Mouse (Mus musculus) forebrain, embryonic 11.5 days (tissue): ENCODE results near the gene Rap1gds1. TPM values are rescaled to one million over a fixed set of nuclear protein-coding genes. Genes with fewer than 3 reads are reported as not detected.

ENCODE experiments used
- ATAC-seq: fragments of 200-750 bp; cut with Nextera tagmentation; replicated peaks from 2 replicates; pipeline ENCODE4 v1.8.0; 2017; ENCODE audit warnings: moderate TSS enrichment; ENCODE audit not compliant: low FRiP score
- DNase-seq: peaks from one replicate; pipeline ENCODE4 v3.0.0-alpha.2; 2017; ENCODE audit warnings: low spot score
- H3K27ac ChIP-seq: fragments of 300-500 bp; sonication (generic); 2 replicates; pipeline ENCODE4 v1.5.1; 2014; ENCODE audit warnings: low read depth, low read length
- H3K27me3 ChIP-seq: fragments of 300-500 bp; sonication (generic); 2 replicates; pipeline ENCODE4 v1.6.1; 2014; ENCODE audit warnings: mild to moderate bottlenecking, low read length, mixed read lengths; ENCODE audit not compliant: control insufficient read depth, insufficient read depth
- H3K36me3 ChIP-seq: fragments of 300-500 bp; sonication (generic); 2 replicates; pipeline ENCODE4 v1.6.1; 2014; ENCODE audit warnings: mild to moderate bottlenecking, low read length, moderate library complexity, mixed read lengths; ENCODE audit not compliant: control insufficient read depth, insufficient read depth
- H3K4me1 ChIP-seq: fragments of 300-500 bp; sonication (generic); replicated peaks from 2 replicates; pipeline ENCODE4 v1.6.1; 2014; ENCODE audit warnings: low read length, mixed read lengths; ENCODE audit not compliant: control insufficient read depth, insufficient read depth
- H3K4me2 ChIP-seq: fragments of 300-500 bp; sonication (generic); 2 replicates; pipeline ENCODE4 v1.6.1; 2014; ENCODE audit warnings: low read depth, mild to moderate bottlenecking, low read length, moderate library complexity, mixed read lengths; ENCODE audit not compliant: severe bottlenecking
- H3K4me3 ChIP-seq: fragments of 300-500 bp; sonication (generic); 2 replicates; pipeline ENCODE4 v1.5.1; 2014; ENCODE audit warnings: low read depth, low read length
- H3K9ac ChIP-seq: fragments of 300-500 bp; sonication (generic); 2 replicates; pipeline ENCODE4 v1.6.1; 2014; ENCODE audit warnings: low read length
- H3K9me3 ChIP-seq: fragments of 300-500 bp; sonication (generic); 2 replicates; pipeline ENCODE4 v1.6.1; 2016; ENCODE audit warnings: low read length, mixed read lengths; ENCODE audit not compliant: control insufficient read depth
- WGBS: fragments of 180-500 bp; shearing (Covaris S2); extraction: QIAGEN DNeasy Blood & Tissue Kit; methylation state at CpG from one replicate; pipeline ENCODE4 v1.1.7; 2014; 5-methylcytosine and 5-hydroxymethylcytosine counted together
- polyA plus RNA-seq: library from polyadenylated mRNA; unstranded; fragments of >200 nt; fragmentation: Nextera tagmentation; extraction: Ambion mirVana; gene quantifications from 2 replicates; pipeline ENCODE4 v1.2.1, GENCODE M21; 2014

The Rap1gds1 gene
- polyA plus RNA-seq, 1 experiment from 2014 or later, result 67.9 TPM

DNA sequence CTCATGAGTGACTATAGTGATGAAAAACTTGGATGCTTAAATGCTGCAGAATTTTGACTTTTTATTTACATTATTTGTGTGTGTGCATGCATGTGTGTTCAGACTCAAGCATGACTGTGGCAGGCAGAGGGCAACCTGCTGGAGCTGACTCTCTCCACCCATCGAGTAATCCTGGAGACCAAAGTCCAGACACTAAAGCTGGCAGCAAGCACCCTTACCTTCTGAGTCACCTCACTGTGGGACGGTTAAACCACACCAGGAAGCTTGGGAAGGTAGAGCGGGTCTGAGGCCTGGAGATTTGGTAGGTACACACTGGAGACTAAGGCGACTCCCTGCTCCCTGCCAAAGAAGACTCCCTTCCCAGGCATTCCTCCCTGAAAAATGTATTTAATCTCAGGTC lies 38.0 kb downstream of the Rap1gds1 start:
- no peak overlapping the region for H3K9ac ChIP-seq
- WGBS, result 95% methylated on average over 4 of the region's 4 CpGs
- H3K4me2 ChIP-seq, result no peak overlapping the region
- H3K9me3 ChIP-seq, result no peaks in the 10 kb centered on the region
- H3K27ac ChIP-seq, result no peak overlapping the region
- ATAC-seq (no peak), DNase-seq (no peak)
- no peaks in the 10 kb centered on the region for H3K27me3 ChIP-seq
- no peak overlapping the region for H3K4me3 ChIP-seq
- H3K4me1 ChIP-seq, result no peaks in the 10 kb centered on the region
- H3K36me3 ChIP-seq, result no peaks in the 10 kb centered on the region

DNA sequence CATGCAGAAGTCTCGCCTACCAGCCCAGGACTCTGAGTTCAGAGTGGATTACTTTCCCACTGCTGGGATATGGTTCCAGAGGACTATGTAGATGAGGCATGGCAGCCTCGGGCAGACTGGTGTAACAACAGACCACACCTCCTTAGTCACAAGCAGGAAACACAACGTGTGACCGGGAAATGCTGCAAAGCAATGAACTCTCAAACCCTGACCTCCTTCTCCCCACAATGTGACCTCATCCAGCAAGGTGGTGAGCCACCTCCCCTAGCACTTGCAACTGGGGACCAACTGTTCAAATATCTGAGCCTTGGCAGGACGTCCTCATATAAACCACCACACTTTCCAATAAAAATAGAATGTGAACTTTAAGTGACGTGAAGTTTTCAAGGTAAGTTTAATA lies 41.8 kb downstream of the Rap1gds1 start:
- Histone ChIP-seq H3K27me3 (no peaks in the 10 kb centered on the region), H3K4me2 (no peak overlapping the region), H3K4me3 (no peak overlapping the region), H3K9me3 (no peaks in the 10 kb centered on the region), H3K4me1 (no peaks in the 10 kb centered on the region), H3K27ac (no peak overlapping the region), H3K9ac (no peak overlapping the region), H3K36me3 (no peaks in the 10 kb centered on the region)
- WGBS, result 86% methylated on average over 6 of the region's 6 CpGs
- no peak for DNase-seq
- no peak for ATAC-seq

DNA sequence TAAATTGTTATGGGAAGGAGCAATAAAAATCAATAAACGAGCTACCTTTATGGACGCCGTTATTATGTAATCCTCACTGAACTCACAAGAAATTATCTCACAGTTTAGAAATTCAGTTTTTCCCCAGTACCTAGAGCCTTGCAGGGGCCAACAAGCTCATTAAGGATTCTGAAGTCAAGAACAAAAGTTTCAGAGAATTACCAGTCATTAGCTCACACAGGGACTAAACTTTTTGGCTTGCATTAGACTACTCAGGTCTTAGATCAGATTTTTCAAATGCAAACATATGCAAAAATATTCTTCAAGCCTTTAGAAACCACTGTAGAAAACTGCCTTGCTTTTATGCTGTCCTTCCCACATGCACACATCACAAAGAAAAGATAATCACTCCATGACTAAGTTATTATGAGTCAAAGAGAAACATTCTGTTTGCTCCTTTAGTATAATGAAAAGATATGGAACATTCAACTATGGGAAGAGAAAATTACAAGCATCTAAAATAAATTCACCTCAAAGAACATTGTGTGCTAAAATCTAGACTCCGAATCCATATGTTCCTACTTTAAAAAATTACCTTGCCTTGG lies 44.3 kb downstream of the Rap1gds1 start:
- 83% methylated on average over 4 of the region's 4 CpGs for WGBS
- H3K4me2 ChIP-seq, result no peak overlapping the region

DNA sequence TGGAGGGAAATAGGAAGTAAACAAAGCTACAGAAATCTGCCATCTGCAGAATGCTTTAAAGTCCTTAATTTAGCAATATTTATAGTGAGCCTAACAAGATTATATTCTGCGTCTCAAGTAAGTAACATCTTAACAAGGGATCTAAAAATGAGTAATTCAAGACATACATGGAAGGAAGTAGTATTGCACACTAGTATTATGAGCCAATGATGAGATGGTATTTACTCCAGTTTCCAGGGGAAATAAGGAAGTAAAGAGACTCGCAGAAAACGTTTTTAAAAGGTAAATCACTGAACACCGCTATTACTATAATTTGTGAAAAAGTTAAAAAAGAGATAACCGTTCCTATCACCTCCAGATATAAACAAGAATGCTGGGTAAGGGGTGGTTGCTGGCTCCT lies 49.9 kb downstream of the Rap1gds1 start:
- DNase-seq (no peak), ATAC-seq (no peak)
- no peak overlapping the region for H3K27ac ChIP-seq
- H3K4me2 ChIP-seq, result no peak overlapping the region
- no peaks in the 10 kb centered on the region for H3K36me3 ChIP-seq
- H3K4me3 ChIP-seq, result no peak overlapping the region
- H3K27me3 ChIP-seq, result no peaks in the 10 kb centered on the region
- H3K9me3 ChIP-seq, result no peaks in the 10 kb centered on the region
- no peaks in the 10 kb centered on the region for H3K4me1 ChIP-seq
- no peak overlapping the region for H3K9ac ChIP-seq
- 94% methylated on average over 5 of the region's 5 CpGs for WGBS

More for the DNA sequence above, 44.3 kb downstream of the Rap1gds1 start:
- Histone ChIP-seq H3K4me1 (no peaks in the 10 kb centered on the region), H3K4me3 (no peak overlapping the region), H3K36me3 (no peaks in the 10 kb centered on the region), H3K27ac (no peak overlapping the region), H3K27me3 (no peaks in the 10 kb centered on the region), H3K9me3 (no peaks in the 10 kb centered on the region), H3K9ac (no peak overlapping the region)
- no peak for ATAC-seq
- no peak for DNase-seq

DNA sequence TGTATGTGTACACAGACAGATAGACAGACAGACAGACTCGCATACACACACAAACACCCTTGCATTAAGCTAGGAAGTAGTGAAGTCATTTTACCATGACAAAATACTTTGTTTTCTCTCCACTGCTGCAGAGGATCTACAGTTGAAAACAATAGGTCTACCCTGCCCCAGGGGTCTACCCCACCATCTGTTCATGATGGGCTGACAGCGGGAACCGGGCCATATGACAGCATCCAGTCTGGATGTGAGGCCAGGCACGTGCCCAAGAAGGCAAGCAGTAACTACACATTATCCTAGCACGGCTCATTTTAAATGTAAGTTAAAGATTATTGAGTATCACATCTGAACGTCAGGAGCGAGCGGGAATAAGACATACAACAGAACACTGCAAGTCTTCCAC lies 51.4 kb downstream of the Rap1gds1 start:
- no peak overlapping the region for H3K4me2 ChIP-seq
- no peak for DNase-seq
- H3K36me3 ChIP-seq, result no peaks in the 10 kb centered on the region
- no peak overlapping the region for H3K9ac ChIP-seq
- no peaks in the 10 kb centered on the region for H3K9me3 ChIP-seq
- peak; percentile 82 for ATAC-seq
- no peak overlapping the region for H3K4me3 ChIP-seq
- H3K27ac ChIP-seq, result no peak overlapping the region
- WGBS, result 80% methylated on average over 8 of the region's 8 CpGs
- H3K4me1 ChIP-seq, result no peaks in the 10 kb centered on the region
- H3K27me3 ChIP-seq, result no peaks in the 10 kb centered on the region

- no peak overlapping the region for H3K27ac ChIP-seq
- no peak overlapping the region for H3K4me2 ChIP-seq
- ATAC-seq, result no peak
- H3K9ac ChIP-seq, result no peak overlapping the region
- no peaks in the 10 kb centered on the region for H3K36me3 ChIP-seq
- no peaks in the 10 kb centered on the region for H3K9me3 ChIP-seq
- no peak overlapping the region for H3K4me3 ChIP-seq
- H3K27me3 ChIP-seq, result no peaks in the 10 kb centered on the region
- WGBS, result 90% methylated on average over 9 of the region's 9 CpGs
- DNase-seq, result no peak
- H3K4me1 ChIP-seq, result no peaks in the 10 kb centered on the region
These were observed 62.6 kb downstream of the Rap1gds1 start for GRCm38 (mm10) chr3:139012352-139012751.

DNA sequence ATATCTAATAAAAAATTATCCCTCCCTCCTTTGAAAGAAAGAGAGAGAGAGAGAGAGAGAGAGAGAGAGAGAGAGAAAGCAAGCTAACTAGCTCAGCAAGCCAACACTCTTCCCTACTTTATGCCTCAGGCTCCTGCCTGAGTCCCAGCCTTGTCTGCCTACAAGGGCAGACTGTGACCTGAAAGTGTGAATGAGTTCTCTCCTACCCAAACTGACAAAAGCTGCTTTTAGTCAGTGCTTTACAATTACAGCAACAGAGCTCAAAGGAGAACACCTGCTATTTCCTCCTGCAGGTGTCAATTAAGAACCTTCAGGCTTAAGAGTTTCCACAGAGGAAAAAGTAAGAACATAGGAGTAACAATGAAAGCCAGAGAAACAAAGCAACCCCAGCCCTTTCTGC lies 69.3 kb downstream of the Rap1gds1 start:
- Histone ChIP-seq H3K9me3 (no peaks in the 10 kb centered on the region), H3K9ac (no peak overlapping the region), H3K36me3 (no peaks in the 10 kb centered on the region), H3K4me1 (no peaks in the 10 kb centered on the region), H3K4me3 (no peak overlapping the region), H3K27me3 (no peaks in the 10 kb centered on the region), H3K27ac (no peak overlapping the region), H3K4me2 (no peak overlapping the region)
- ATAC-seq (peak; percentile 44; the same call in 1 of the 2 replicates), DNase-seq (no peak)

DNA sequence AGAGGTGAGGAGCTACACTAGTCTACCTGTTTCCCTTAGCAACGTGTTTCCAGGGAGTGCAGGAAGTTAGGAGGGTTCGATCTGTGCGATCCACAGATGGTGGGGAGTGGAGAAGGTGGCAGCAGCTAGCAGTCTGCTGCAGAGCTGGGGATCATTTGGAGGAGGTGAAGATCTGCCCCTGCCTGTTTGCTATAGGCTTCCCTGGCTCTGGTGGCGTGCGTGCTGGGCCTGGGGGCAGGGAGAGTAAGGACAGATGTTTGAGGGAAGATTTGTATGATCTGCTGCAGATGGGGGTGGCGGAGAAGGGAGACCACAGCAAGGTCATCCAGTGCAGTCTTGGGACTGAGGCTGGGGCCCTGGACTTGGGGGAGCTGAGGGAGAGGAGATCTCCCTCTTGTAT lies 72.2 kb downstream of the Rap1gds1 start:
- DNase-seq (no peak), ATAC-seq (no peak)
- WGBS, result 84% methylated on average over 6 of the region's 6 CpGs
- Histone ChIP-seq H3K9me3 (no peaks in the 10 kb centered on the region), H3K27me3 (no peaks in the 10 kb centered on the region), H3K4me3 (no peak overlapping the region), H3K27ac (no peak overlapping the region), H3K9ac (no peak overlapping the region), H3K4me1 (no peaks in the 10 kb centered on the region), H3K36me3 (no peaks in the 10 kb centered on the region), H3K4me2 (no peak overlapping the region)

- WGBS, result 94% methylated on average over 9 of the region's 9 CpGs
- H3K27ac ChIP-seq, result no peak overlapping the region
- no peaks in the 10 kb centered on the region; the same call in 1 of the 2 replicates for H3K36me3 ChIP-seq
- ATAC-seq (no peak), DNase-seq (no peak)
- no peaks in the 10 kb centered on the region; the same call in 1 of the 2 replicates for H3K9me3 ChIP-seq
- H3K4me1 ChIP-seq, result no peaks in the 10 kb centered on the region
- no peaks in the 10 kb centered on the region for H3K27me3 ChIP-seq
- H3K4me3 ChIP-seq, result no peak overlapping the region
- no peak overlapping the region for H3K4me2 ChIP-seq
- H3K9ac ChIP-seq, result no peak overlapping the region
These were observed 74.7 kb downstream of the Rap1gds1 start for GRCm38 (mm10) chr3:139000071-139000867.
